Mouse (Mus musculus): ENCODE measurements around the gene Ighmbp2.
"Not testable (repeated sequence)": the region's sequence is repeated elsewhere in the genome, so short reads cannot be mapped to it uniquely, and the experiment has no call there.

Ighmbp2 gene

DNA sequence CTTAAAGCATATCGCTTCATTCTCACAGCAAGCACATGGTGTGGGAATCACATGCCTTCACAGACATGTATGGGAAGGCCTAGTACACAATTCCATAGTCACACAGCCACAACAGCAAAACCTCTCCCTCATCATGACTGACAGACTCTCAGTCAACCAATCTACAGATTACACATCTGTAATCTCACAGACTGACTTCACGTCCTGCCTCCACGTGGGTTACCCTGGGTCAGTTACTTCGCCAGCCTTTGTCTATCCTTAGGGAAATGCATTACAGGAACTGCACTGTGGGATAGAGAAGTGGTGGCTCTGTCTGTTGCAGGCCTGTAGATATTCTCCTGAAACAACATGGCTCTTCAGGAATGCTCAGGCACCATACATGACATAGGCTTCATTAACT, 931 bp downstream of the Ighmbp2 start:
- DNase-seq: no peak

DNA sequence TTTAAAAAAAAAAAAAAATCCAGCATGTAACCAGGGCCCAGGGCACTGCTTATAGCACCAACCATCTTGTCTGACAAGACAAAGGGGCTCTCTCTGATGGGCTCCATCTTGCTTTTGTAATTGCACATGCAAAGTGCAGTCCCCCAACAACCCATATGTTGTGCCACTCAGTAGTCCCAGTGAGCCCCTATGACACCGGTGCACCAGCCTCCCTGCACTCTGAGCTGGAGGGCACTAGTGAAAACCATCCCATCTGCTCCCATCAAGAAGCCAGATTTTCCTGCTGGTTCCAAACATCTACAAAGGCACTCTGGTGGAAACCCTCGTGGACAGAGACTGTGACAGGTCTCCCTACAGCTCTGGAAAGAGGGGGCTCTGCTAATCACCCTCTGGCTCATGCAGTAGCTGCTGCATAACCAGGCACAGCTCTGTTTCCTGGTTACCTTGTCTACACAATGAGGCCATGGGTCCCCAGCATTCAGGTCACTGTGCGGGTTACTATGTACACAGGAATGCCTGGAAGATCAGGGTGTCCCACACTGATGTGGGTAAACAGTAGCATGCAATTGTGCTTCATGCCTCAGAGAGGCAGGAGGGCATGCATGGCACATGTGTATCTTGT, 7.0 kb downstream of the Ighmbp2 start:
- no peak for DNase-seq

DNA sequence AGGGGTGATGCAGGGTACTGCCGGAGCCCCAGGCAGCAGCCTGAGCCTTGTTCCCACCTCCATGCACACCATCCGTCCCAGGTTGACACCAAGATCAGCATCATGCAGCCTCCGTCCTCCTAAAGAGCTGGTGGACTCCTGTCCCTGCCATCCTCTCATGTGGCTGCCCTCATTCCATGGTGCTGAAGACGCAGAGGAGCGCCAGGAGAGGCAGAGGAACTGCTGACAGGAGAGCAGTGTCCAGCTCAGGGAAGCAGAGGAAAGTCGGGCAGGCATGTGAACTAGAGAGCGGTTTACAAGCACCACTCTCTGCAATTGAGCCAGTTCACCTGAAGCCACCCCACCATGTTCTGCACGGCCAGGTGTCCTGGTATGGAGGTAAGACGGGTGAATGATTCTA, 9.5 kb downstream of the Ighmbp2 start:
- DNase-seq: no peak

DNA sequence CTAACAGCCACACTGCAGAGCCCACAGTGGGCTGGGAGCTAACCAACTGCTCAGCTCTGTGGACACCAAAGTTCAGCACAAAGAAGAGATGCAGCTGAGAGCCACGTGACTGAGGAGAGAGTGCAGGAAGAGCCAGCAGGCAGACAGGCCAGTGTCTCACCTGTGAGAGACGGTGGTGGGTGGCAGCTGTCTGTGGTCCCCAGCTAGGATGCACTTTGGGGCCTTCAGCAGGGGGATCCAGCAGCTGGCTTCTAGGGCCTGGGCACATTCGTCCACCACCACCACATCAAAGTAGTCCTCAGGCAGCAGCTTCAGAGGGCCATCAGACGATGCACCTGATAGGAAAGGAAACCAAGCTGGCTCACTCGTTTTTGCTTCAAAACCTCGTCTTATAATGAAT, 11.5 kb downstream of the Ighmbp2 start:
- DNase-seq: no peak

DNA sequence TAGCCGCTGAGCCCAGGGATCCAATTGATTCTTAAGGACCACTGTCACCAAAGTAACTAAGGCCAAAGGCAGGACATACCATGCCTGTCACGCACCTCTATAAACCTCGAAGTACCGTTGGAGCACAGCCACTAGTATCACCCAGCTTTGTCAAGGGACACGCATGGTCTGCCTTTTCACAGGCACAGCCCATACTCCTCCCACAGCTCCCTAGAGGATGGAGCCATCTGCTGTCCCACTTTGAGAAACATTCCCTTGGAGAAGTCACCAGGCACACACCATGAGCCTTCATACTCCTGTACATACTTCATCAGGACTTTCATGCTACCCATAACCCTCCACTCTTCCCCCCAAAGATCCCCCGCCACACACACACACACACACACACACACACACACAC, 13.0 kb downstream of the Ighmbp2 start:
- no peak for DNase-seq

DNA sequence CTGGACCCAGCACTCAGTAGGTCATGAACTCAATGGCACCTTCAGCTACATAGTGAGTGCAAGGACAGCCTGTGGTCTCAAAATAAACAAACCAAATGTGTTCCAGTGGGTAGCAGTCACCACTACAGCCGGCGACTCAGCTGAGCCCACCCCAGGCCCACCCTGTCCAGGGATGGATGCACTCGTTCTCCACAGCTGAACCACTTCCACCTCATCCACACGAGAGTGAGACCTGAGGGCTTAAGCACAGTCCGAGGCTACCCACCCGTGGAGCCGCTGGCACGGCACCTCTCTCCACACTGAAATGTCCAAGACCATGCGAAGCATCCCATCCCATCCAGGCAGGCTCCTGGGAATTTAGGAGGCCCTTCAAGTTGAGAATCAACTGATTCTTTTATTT, 13.5 kb downstream of the Ighmbp2 start:
- DNase-seq: no peak

DNA sequence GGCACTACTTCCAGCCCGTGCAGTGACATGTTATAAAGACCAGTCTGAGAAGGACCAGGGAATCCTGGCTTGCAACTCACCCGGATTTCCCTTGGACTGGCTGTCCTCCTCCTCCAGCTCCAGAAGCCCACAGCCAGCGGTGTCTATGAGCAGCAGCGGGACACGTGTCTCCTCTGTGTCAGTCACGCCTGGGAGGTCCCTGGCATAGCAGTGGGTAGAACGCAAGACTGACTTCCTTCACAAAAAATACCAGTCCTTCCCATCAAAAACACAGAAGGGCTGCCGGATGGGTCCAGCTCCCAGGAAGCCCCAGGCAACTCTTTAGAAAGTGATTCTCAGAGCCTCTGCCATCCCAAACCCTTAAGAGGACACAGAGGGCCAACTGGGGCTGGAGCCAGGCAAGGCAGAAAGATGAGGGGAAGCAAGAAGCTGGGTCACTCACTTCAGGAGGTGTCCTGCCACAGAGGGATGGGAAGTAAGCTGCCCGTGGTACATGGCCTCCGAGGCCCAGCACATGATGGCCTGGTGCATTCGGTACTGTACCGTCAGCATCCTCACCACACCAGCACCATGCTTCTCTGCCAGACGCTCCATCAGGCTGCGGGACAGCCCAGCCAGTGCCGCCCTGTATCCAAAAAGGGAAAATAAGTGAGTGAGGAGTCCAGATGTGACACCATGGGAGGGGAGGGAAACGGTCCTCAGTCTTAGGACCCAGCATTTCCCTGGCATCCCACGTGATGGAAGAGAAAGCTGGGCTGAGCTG, 14.4 kb downstream of the Ighmbp2 start:
- DNase-seq: no peak

DNA sequence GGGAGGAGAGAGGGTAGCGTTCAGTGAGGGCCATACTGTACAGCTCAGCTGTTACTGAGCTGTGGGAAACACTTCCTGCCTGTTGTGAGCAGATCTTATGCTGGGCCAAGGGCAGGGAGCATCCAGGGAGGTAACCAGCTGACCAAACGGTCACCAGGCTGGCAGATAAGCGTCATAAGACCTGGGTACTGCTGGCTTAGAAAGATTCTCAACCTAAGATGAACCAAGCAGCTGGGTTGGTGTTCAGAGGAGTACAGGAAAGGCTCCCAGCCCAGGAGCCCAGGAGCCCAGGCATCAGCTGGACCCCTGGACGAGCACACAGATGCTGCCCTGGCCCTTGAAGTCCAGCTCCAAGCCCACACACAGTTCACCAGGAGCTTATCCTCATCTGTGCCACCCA, 15.5 kb downstream of the Ighmbp2 start:
- no peak for DNase-seq

DNA sequence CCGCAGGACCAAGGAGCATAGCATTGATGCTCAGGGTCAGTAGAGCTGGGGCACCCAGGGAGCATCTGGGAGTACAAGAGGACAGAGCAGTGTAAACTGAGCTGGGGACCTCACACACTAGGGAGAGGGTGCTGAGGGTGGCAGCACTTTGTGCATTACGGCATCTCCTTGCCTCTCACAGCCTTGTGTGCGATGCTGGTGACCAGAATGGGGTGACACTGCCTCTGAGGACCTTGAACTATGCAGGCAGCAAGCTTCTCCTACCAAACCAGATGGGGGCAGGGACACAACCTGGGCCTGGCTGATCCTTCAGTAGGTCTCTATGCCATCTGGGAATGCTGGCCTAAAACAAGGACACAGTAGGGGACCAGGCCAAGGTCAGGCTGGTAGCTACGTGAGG, 16.1 kb downstream of the Ighmbp2 start:
- no peak for DNase-seq

DNA sequence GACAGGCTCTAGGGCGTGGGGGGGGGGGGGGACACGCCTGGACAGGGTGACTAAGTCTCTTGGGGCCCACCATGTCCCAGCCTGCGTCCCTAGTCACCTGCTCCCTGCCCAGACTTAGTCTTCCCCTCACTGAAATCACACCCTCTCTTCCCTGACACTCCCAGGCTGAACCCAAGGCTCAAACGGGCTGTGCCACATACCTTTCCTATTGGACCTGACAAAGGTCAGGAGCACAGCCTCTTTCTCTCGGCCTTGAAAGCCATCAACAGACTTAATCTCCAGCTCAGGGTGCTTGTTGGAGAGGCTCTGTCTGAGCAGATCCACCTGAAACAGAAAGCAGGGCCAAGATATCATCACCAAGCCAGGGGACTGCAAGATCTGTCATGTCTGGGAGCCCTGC, 16.7 kb downstream of the Ighmbp2 start:
- no peak for DNase-seq

DNA sequence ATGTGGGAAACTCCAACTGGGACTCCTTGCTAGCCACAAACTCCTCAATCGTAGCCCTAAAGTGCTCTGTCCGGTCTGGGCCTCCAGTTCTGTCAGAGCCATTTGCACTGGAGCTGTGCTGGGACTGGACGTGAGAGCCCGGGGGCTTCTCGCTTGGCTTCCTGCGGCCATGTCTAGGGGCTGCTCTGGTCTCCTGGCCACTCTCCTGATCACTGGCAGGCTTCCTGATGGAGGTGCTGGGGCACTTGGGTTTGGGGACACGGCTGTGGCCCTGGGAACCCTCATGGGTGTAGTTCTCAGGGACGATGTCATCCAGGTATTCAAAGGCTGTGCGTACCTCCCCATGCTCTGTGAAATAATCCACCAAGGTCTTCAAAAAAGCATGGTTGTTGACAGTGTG, 17.6 kb downstream of the Ighmbp2 start:
- no peak for DNase-seq

DNA sequence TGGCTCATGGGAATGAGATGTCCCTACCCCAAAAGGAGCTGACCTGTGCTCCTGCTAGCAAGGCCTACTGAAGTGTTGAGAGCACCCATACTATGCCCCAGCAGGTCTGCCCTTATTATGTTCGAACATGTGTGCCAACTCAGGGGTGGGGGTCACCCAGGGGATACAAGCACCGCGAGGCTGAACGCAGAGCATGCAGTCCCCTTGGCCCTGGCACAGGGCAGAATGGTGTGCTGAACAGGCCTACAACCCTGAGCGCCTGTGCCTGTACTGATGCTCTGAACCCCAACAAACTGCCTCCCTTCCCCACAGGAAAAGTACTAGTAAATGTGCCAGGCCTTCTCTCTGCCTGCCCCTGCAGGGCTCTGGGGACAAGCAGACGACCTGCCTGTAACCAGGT, 18.5 kb downstream of the Ighmbp2 start:
- no peak for DNase-seq

DNA sequence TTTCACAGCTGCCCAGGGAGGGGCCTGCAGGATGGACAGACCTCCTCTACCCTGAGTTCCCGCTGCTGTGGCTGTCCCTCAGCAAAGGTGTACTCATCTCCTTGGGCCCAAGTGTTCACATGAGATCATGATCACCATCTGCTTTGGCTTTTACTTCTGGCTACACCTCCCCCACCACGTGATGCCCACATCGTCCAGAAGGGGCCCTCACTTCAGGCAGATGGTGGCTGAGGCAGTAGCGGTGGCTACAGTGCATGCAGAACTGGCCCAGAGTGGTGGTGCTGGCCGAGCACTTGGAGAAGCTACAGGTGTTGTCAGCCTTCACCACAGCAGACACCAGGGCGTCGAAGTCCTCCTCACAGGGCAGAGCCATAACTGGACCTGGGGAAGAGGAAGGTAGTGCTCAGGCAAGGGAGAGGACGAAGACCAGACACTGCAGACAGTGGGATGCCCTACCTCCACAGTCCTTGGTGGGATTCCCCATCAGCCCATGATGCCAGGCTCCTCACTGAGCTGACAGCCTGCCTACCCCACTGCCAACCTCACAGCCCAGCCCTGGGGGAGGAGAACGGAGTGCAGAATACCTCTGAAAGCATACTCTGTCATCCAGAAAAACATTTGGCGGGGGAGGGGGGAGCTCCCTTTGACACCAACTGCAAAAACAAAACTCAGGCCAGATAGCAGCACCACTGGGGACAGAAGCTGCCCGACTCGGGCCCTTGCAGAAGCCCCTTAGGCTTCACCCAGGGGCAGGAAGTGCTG, 20.9 kb downstream of the Ighmbp2 start:
- peak; percentile 2 for DNase-seq

DNA sequence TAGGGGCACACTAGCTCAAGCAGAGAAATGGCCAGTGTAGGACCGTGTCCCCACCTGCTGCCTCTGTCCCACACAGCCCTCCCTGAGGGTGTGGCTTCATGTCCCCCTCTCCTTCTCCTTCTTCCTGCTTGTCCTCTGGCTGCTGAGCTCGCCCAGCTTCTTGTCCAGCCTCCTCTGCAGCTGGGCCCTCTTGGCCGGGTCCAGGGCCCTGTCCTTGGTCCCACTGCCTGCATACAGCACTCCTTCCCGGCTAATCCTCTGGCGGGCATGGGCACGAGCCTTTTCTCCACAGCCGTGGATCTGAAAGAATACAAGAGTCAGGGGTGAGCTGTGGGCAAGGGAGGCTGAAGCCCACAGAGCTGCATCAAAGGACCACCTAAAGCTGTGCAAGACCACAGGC, 21.5 kb downstream of the Ighmbp2 start:
- no peak for DNase-seq

DNA sequence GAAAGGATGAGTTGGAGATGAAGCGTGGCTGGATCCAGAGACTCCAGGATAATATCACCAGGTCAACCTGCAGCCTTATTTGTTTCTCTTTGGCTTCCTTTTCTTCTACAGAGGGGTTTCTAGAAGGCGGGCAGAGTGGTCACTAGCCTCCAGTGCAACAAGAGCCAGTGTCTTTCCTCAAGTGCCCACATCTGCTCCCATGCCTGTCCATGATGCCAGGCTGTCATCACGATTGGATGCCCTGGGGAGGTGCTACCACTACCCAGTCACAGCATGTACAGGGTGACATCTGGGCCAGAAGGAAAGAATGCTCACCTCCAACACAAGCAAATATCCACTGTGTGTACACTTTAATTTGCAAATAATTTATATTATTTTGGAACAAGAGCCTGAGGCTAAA, 22.2 kb downstream of the Ighmbp2 start:
- peak; percentile 0 for DNase-seq

DNA sequence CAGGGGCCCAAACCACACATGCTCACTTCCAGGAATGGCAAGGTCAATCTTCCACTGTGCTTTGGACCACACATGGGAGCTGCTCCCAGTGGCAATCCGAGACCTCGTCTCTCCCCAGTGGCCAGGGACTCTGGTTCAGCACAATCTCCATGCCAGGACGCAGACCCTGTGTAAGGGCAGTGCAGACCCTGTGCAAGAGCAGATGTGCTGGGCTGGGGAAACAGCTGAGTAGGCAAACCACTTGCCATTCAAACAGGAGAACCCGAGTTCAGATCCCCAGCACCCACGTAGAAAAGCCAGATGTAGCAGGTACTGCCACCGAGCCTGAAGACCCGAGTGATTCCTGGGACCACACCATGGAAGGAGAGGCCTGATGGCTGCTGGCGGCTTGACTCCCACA, 22.8 kb downstream of the Ighmbp2 start:
- peak; percentile 0 for DNase-seq

DNA sequence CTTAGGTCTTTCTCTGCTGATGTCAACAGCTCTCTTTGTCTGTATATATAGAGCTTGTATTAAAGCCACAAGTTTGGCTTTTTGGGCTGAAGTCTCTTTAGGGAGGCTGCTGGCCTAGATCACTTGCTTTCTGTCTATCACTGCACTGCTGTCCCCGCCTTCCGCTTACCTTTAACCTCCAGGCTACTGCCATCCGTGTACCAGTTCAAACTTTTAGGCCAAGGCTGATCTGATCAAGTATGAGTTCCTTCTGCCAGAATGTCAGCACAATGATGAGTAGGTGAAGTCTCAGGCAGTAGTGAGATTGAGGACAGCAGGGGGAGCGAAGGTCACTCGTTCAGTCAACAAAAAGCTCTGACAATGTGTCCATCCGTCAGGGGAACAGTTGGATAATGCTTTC, 57.6 kb downstream of the Ighmbp2 start:
- not testable (repeated sequence) for DNase-seq

DNA sequence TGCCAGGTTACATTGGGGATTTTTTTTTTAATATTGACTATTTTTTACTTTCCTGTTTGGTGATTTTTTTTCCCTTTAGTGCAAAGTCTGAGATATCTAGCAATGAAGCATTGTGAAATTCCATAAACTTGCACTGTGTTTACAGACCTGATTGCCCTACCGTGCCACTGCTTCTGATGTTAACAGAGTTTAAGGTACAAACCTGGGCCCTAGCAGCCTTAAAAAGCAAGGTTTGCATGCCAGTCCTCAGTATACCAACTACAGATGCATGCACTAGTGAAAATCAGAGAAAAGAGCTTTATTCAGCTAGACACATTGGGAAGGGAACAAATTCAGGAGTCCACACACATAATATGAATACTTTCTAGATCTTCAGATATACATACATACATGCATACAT, 67.9 kb downstream of the Ighmbp2 start:
- not testable (repeated sequence) for DNase-seq
